Mouse (Mus musculus) gastrocnemius, postnatal 25 days (tissue): ENCODE data around the gene Rrp9. TPM values are rescaled to one million over a fixed set of nuclear protein-coding genes. Genes with fewer than 3 reads are reported as not detected.

ENCODE experiments used
- DNase-seq: peaks from one replicate; pipeline ENCODE4 v3.0.0; 2022
- total RNA-seq, 2 experiments: library from RNA; stranded (reverse); gene quantifications; 1 replicate in 1 of 2; 2 replicates in 1 of 2; pipeline ENCODE4 v1.2.3; 2021

The Rrp9 gene
- total RNA-seq, 2 experiments from 2014 or later = 17.1 to 18.7 TPM

GRCm38 (mm10) chr9:106519433-106519832, 43.7 kb downstream of the Rrp9 start:
- DNase-seq = no peak

GRCm38 (mm10) chr9:106519909-106520308, 44.1 kb downstream of the Rrp9 start:
- DNase-seq = no peak

- DNase-seq = no peak
Measured at GRCm38 (mm10) chr9:106531833-106532232, 56.1 kb downstream of the Rrp9 start.

GRCm38 (mm10) chr9:106534296-106534695, 58.5 kb downstream of the Rrp9 start:
- no peak for DNase-seq

GRCm38 (mm10) chr9:106534975-106535374, 59.2 kb downstream of the Rrp9 start:
- no peak for DNase-seq

Other genes with a start within 250 kb of the Rrp9 start
- 100 to 1,000 TPM; 260 to 287 TPM for gene Alas1, start 227.3 kb upstream of the Rrp9 start, total RNA-seq
- 1 to 10 TPM in 1 of 2 experiments, under 1 TPM in 1; 0.90 to 2.1 TPM for gene Poc1a, start 194.9 kb upstream of the Rrp9 start, total RNA-seq
- gene Dusp7, start 107.3 kb upstream of the Rrp9 start, total RNA-seq = 10 to 100 TPM; 13.8 to 31.7 TPM
- gene Rpl29, start 46.5 kb upstream of the Rrp9 start, total RNA-seq = 100 to 1,000 TPM; 243 to 260 TPM
- 10 to 100 TPM; 11.0 to 11.3 TPM for gene Acy1, start 37.6 kb upstream of the Rrp9 start, total RNA-seq
- 1 to 10 TPM; 4.7 to 4.8 TPM for gene Abhd14b, start 28.5 kb upstream of the Rrp9 start, total RNA-seq
- gene Abhd14a, start 28.3 kb upstream of the Rrp9 start, total RNA-seq = 10 to 100 TPM; 14.7 to 18.3 TPM
- 10 to 100 TPM; 54.6 to 59.7 TPM for gene Pcbp4, start 22.7 kb upstream of the Rrp9 start, total RNA-seq
- gene Gpr62, start 10.0 kb upstream of the Rrp9 start, total RNA-seq = under 1 TPM in 1 of 2 experiments, not detected in 1; 0.18 TPM
- gene Parp3, start 986 bp downstream of the Rrp9 start, total RNA-seq = 10 to 100 TPM; 54.3 to 90.0 TPM
- gene Iqcf1, start 24.0 kb downstream of the Rrp9 start, total RNA-seq = not detected
- gene Iqcf5, start 38.6 kb downstream of the Rrp9 start, total RNA-seq = not detected
- not detected for gene Iqcf3, start 85.7 kb downstream of the Rrp9 start, total RNA-seq
- not detected for gene Iqcf4, start 95.0 kb downstream of the Rrp9 start, total RNA-seq
- not detected for gene Iqcf6, start 150.6 kb downstream of the Rrp9 start, total RNA-seq
- not detected for gene Grm2, start 180.1 kb downstream of the Rrp9 start, total RNA-seq
- 10 to 100 TPM; 24.3 to 28.8 TPM for gene Tex264, start 210.0 kb downstream of the Rrp9 start, total RNA-seq